ENCODE assay signal across 23 mouse cellular contexts in genomic region chr12:3377755-3378154, GRCm38 (mm10).
"Had no signal": no experiment of that assay in that cellular context is flagged by ENCODE, and none has a peak within 500 bp of the region (broad histone marks: within the 10 kb centered on the region; RNA-seq: fewer than 3 reads in every experiment).

No protein-coding gene starts in this region.

- H3K9me3 ChIP-seq: hindbrain, embryonic 13.5 days; hindbrain, embryonic 15.5 days; kidney, embryonic 15.5 days; limb, embryonic 10.5 days; limb, embryonic 12.5 days; liver, embryonic 13.5 days; liver, embryonic 15.5 days had no signal

- H3K27me3 ChIP-seq: hindbrain, embryonic 13.5 days; hindbrain, embryonic 15.5 days; kidney, embryonic 15.5 days; limb, embryonic 12.5 days; liver, embryonic 13.5 days; liver, embryonic 15.5 days had no signal

- H3K9ac ChIP-seq: hindbrain, embryonic 13.5 days; hindbrain, embryonic 15.5 days; kidney, embryonic 15.5 days; limb, embryonic 12.5 days; liver, embryonic 13.5 days; liver, embryonic 15.5 days had no signal

- H3K4me3 ChIP-seq: heart, adult 2 months; hindbrain, embryonic 13.5 days; hindbrain, embryonic 15.5 days; kidney, embryonic 15.5 days; left cerebral cortex, adult 2 months; limb, embryonic 10.5 days; limb, embryonic 12.5 days; liver, embryonic 13.5 days; liver, embryonic 15.5 days had no signal

- H3K4me1 ChIP-seq: kidney, embryonic 15.5 days; limb, embryonic 10.5 days; limb, embryonic 12.5 days; liver, embryonic 13.5 days; liver, embryonic 15.5 days had no signal

- H3K36me3 ChIP-seq: liver, embryonic 13.5 days; liver, embryonic 15.5 days had no signal

- ATAC-seq: intestine, embryonic 16.5 days had no signal

- DNase-seq: gastrocnemius, postnatal 10 days; gastrocnemius, postnatal 36 days; heart, adult 11 months; heart, adult 2 months; heart, postnatal 10 days; kidney, adult 11 months; kidney, adult 2 months; kidney, adult 9 months; kidney, postnatal 25 days; liver; liver, embryonic 13.5 days had no signal

- H3K4me2 ChIP-seq: heart, embryonic 11.5 days; hindbrain, embryonic 13.5 days; hindbrain, embryonic 15.5 days; kidney, embryonic 15.5 days; limb, embryonic 12.5 days; liver, embryonic 11.5 days; liver, embryonic 13.5 days; liver, embryonic 15.5 days had no signal

- H3K27ac ChIP-seq: heart, adult 2 months; hindbrain, embryonic 13.5 days; hindbrain, embryonic 15.5 days; hindbrain, postnatal 0 days; kidney, embryonic 15.5 days; kidney, postnatal 0 days; limb, embryonic 10.5 days; limb, embryonic 12.5 days; liver, embryonic 13.5 days; liver, embryonic 15.5 days had no signal
